Mouse (Mus musculus) intestine, postnatal 0 days (tissue): ENCODE data around the gene Vhl. TPM values are rescaled to one million over a fixed set of nuclear protein-coding genes. Genes with fewer than 3 reads are reported as not detected.

Experiments used
- ATAC-seq: fragments of 200-750 bp; cut with Nextera tagmentation; 2 replicates; pipeline ENCODE4 v1.8.0; 2017; ENCODE audit warnings: mild to moderate bottlenecking, moderate TSS enrichment, moderate library complexity
- H3K27ac ChIP-seq: fragments of 300-500 bp; sonication (generic); 2 replicates; pipeline ENCODE4 v1.5.1; 2014; ENCODE audit warnings: mild to moderate bottlenecking, low read depth, low read length, moderate library complexity
- H3K27me3 ChIP-seq: fragments of 300-500 bp; sonication (generic); replicated peaks from 2 replicates; pipeline ENCODE4 v1.6.1; 2014; ENCODE audit warnings: low read length, mixed read lengths; ENCODE audit not compliant: control insufficient read depth, insufficient read depth
- H3K36me3 ChIP-seq: fragments of 300-500 bp; sonication (generic); 2 replicates; pipeline ENCODE4 v1.6.1; 2014; ENCODE audit warnings: mild to moderate bottlenecking, moderate library complexity; ENCODE audit not compliant: control insufficient read depth, insufficient read depth
- H3K4me1 ChIP-seq: fragments of 300-500 bp; sonication (generic); replicated peaks from 2 replicates; pipeline ENCODE4 v1.6.1; 2014; ENCODE audit warnings: antibody characterized with exemption, low read length, mixed read lengths; ENCODE audit not compliant: control insufficient read depth, insufficient read depth
- H3K4me2 ChIP-seq: fragments of 300-500 bp; sonication (generic); replicated peaks from 2 replicates; pipeline ENCODE4 v1.6.1; 2014; ENCODE audit warnings: low read depth, mild to moderate bottlenecking, moderate library complexity
- H3K4me3 ChIP-seq: fragments of 300-500 bp; sonication (generic); 2 replicates; pipeline ENCODE4 v1.5.1; 2014; ENCODE audit warnings: low read depth, low read length
- H3K9ac ChIP-seq: fragments of 300-500 bp; sonication (generic); 2 replicates; pipeline ENCODE4 v1.6.1; 2014; ENCODE audit warnings: mild to moderate bottlenecking, low read depth, low read length
- H3K9me3 ChIP-seq: fragments of 300-500 bp; sonication (generic); 2 replicates; pipeline ENCODE4 v1.6.1; 2016; ENCODE audit warnings: mixed run types; ENCODE audit not compliant: control insufficient read depth
- CTCF ChIP-seq: sonication (generic); IDR thresholded peaks from 2 replicates; pipeline ENCODE4 v1.5.1; 2016; ENCODE audit warnings: low read depth, mild to moderate bottlenecking, control low read depth, antibody characterized with exemption, moderate library complexity
- WGBS: fragments of 180-500 bp; shearing (Covaris S2); extraction: QIAGEN DNeasy Blood & Tissue Kit; methylation state at CpG from one replicate; pipeline ENCODE4 v1.1.7; 2014; 5-methylcytosine and 5-hydroxymethylcytosine counted together
- polyA plus RNA-seq: library from polyadenylated mRNA; unstranded; fragments of >200 nt; fragmentation: Nextera tagmentation; extraction: Ambion mirVana; gene quantifications from 2 replicates; pipeline ENCODE4 v1.2.1, GENCODE M21; 2015

Gene Vhl
- polyA plus RNA-seq, 1 experiment from 2014 or later = 20.6 TPM

GRCm38 (mm10) chr6:113649346-113650196 is 25.8 kb downstream of the Vhl start:
- 80% methylated on average over 7 of the region's 7 CpGs for WGBS
- H3K36me3 ChIP-seq = peaks cover 43% of the 10 kb centered on the region
- H3K4me2 ChIP-seq = no peak overlapping the region
- H3K27ac ChIP-seq = no peak overlapping the region; the same call in 1 of the 2 replicates
- H3K4me3 ChIP-seq = no peak overlapping the region
- no peak for TF ChIP-seq CTCF
- no peaks in the 10 kb centered on the region for H3K4me1 ChIP-seq
- no peaks in the 10 kb centered on the region for H3K27me3 ChIP-seq
- ATAC-seq = no peak
- no peak overlapping the region for H3K9ac ChIP-seq
- no peaks in the 10 kb centered on the region for H3K9me3 ChIP-seq

- Histone ChIP-seq H3K4me2 (no peak overlapping the region), H3K4me3 (no peak overlapping the region), H3K9me3 (no peaks in the 10 kb centered on the region), H3K9ac (no peak overlapping the region), H3K36me3 (peaks cover 43% of the 10 kb centered on the region), H3K27ac (no peak overlapping the region), H3K27me3 (no peaks in the 10 kb centered on the region), H3K4me1 (no peaks in the 10 kb centered on the region)
- TF ChIP-seq CTCF = no peak
- ATAC-seq = no peak
- WGBS = 62% methylated on average over 4 of the region's 4 CpGs
These were observed 26.5 kb downstream of the Vhl start for GRCm38 (mm10) chr6:113650197-113650640.

GRCm38 (mm10) chr6:113651626-113652025 is 27.9 kb downstream of the Vhl start:
- Histone ChIP-seq H3K4me3 (no peak overlapping the region), H3K27ac (no peak overlapping the region; the same call in 1 of the 2 replicates), H3K4me2 (no peak overlapping the region), H3K27me3 (no peaks in the 10 kb centered on the region), H3K9ac (no peak overlapping the region), H3K9me3 (no peaks in the 10 kb centered on the region), H3K4me1 (no peaks in the 10 kb centered on the region), H3K36me3 (peaks cover 43% of the 10 kb centered on the region)
- no peak for TF ChIP-seq CTCF
- peak; percentile 79 for ATAC-seq
- WGBS = 30% methylated on average over 3 of the region's 3 CpGs

GRCm38 (mm10) chr6:113653551-113653950 is 29.8 kb downstream of the Vhl start:
- no peaks in the 10 kb centered on the region for H3K9me3 ChIP-seq
- WGBS = 90% methylated on average over 7 of the region's 7 CpGs
- H3K36me3 ChIP-seq = peaks cover 26% of the 10 kb centered on the region; the same call in 1 of the 2 replicates
- H3K4me3 ChIP-seq = no peak overlapping the region
- no peak overlapping the region for H3K27ac ChIP-seq
- H3K27me3 ChIP-seq = no peaks in the 10 kb centered on the region
- no peak for ATAC-seq
- no peak overlapping the region for H3K9ac ChIP-seq
- no peak for TF ChIP-seq CTCF
- no peak overlapping the region for H3K4me2 ChIP-seq
- H3K4me1 ChIP-seq = no peaks in the 10 kb centered on the region

- no peak for ATAC-seq
- Histone ChIP-seq H3K9me3 (no peaks in the 10 kb centered on the region), H3K27ac (no peak overlapping the region), H3K4me3 (no peak overlapping the region), H3K36me3 (peaks cover 21% of the 10 kb centered on the region; the same call in 1 of the 2 replicates), H3K27me3 (no peaks in the 10 kb centered on the region), H3K9ac (no peak overlapping the region), H3K4me1 (no peaks in the 10 kb centered on the region), H3K4me2 (no peak overlapping the region)
- no peak for TF ChIP-seq CTCF
- 72% methylated on average over 8 of the region's 8 CpGs for WGBS
These were observed 30.3 kb downstream of the Vhl start for GRCm38 (mm10) chr6:113654102-113654501.

- Histone ChIP-seq H3K27ac (no peak overlapping the region; the same call in 1 of the 2 replicates), H3K9me3 (no peaks in the 10 kb centered on the region), H3K36me3 (peaks cover 15% of the 10 kb centered on the region; the same call in 1 of the 2 replicates), H3K4me2 (no peak overlapping the region), H3K4me1 (no peaks in the 10 kb centered on the region), H3K9ac (no peak overlapping the region), H3K27me3 (no peaks in the 10 kb centered on the region), H3K4me3 (no peak overlapping the region)
- WGBS = 55% methylated on average over 16 of the region's 16 CpGs
- TF ChIP-seq CTCF = no peak
- no peak for ATAC-seq
These were observed 31.1 kb downstream of the Vhl start for GRCm38 (mm10) chr6:113654753-113655397.
